Mouse (Mus musculus): ENCODE measurements around the gene Dhrs7b. TPM values are rescaled to one million over a fixed set of nuclear protein-coding genes. Genes with fewer than 3 reads are reported as not detected.

Gene Dhrs7b
- polyA plus RNA-seq (2012; rRNA removed), result 5.6 and 6.0 TPM in 2 replicates

DNA sequence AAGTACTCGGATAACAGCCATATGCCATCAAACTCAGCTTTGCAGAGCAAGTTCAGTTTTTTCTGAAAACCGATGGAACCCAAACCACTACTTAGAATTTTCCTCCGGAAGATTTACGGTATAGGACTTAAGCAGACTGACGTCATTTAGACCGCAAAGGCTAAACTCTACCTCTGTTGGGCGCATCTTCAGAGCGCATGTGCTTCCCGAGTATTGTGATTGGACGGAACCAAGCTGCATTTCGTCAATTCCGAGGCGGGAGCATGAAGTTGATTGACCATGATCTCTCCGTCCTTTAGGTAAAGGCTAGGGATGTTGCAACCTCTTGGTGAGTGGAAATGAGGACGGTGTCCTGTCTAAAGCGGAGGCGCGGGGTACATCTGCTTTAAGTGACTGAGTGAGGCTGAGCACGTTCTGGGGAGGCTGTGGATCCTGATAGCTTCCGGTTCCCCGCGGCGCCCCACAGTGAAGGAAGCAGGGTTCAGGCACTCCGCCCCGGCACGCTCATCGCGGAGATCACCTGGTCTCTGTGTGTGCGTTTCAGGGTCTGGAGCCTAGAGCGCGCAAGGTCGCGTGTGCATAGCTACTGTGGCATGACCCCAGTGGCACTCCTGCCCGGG is at the start of gene Dhrs7b:
Gene Dhrs7b, plus strand, starts transcription at position 199 of the 620 bp plus-strand sequence.
- no peaks in the 10 kb centered on the region for H3K27me3 ChIP-seq (ENCODE audit: control insufficient read depth, insufficient read depth, low read length)
- no peak; the same call in 1 of the 2 replicates for TF ChIP-seq POLR2A (IDR thresholded peaks at IDR 0.05; ENCODE audit: low read depth, low read length)
- TF ChIP-seq CTCF (IDR thresholded peaks at IDR 0.05; ENCODE audit: extremely low read depth, insufficient read depth, insufficient read length, insufficient replicate concordance), result no peak
- H3K36me3 ChIP-seq (ENCODE audit: control insufficient read depth, insufficient read depth, low read length), result no peaks in the 10 kb centered on the region
- H3K27ac ChIP-seq (ENCODE audit: insufficient read depth, low read length), result peak within 1 kb of the TSS; percentile 92
- WGBS, result under 1% methylated on average over 34 of the region's 34 CpGs
- peak; percentile 84 to 97 for DNase-seq (ENCODE audit: low read depth in 1 of 2, low spot score in 2 of 2)
- peaks cover 4% of the 10 kb centered on the region; the same call in 1 of the 2 replicates for H3K4me1 ChIP-seq (ENCODE audit: control insufficient read depth, insufficient read depth, insufficient read length)
- H3K4me3 ChIP-seq (ENCODE audit: extremely low read depth, insufficient read depth, insufficient read length), result peak within 1 kb of the TSS; percentile 76

DNA sequence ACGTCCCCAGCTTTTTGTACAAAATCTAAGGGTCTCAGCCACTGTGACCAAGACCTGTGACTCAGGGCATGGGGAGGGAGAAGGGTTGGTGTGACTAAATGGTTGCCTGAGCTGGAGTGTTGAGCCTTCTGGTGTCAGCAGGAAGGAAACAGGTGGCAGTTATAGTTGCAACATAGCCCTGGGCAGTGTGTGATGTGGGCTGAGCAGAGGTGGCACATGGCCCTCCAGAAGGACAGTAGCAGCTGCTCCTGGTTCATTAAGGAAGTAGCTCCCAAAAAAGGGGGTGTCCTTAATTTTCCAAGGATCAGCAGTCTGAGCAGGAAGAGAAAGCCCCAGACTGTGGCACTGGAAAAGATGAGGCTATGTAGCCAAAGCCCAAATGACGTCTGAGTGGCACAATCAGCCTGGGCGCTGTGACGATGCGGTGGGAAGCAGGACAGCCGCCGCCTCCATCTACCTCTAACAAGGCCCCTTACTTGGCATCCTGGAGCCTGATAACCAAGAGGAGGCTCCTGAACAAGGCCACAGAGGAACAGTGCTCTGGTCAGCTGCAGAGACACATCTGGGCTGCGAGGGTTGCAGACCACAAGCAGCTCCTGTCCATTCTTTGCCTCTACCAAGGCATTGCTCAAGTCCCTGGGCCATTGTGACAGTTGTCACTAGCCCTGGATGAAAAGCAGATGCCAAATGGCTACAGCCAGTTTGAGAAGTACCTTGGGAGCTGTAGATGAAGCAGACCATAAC is 46.1 kb upstream of the Dhrs7b start:
- no peak overlapping the region for H3K4me3 ChIP-seq (ENCODE audit: extremely low read depth, insufficient read depth, insufficient read length)
- peaks cover 19% of the 10 kb centered on the region for H3K4me1 ChIP-seq (ENCODE audit: control insufficient read depth, insufficient read depth, insufficient read length)
- no peaks in the 10 kb centered on the region for H3K27me3 ChIP-seq (ENCODE audit: control insufficient read depth, insufficient read depth, low read length)
- 85% methylated on average over 8 of the region's 8 CpGs for WGBS
- DNase-seq (ENCODE audit: low read depth in 1 of 2, low spot score in 2 of 2), result no peak
- H3K27ac ChIP-seq (ENCODE audit: insufficient read depth, low read length), result no peak overlapping the region
- peaks cover 28% of the 10 kb centered on the region for H3K36me3 ChIP-seq (ENCODE audit: control insufficient read depth, insufficient read depth, low read length)
- TF ChIP-seq CTCF (IDR thresholded peaks at IDR 0.05; ENCODE audit: extremely low read depth, insufficient read depth, insufficient read length, insufficient replicate concordance) (no peak), POLR2A (IDR thresholded peaks at IDR 0.05; ENCODE audit: low read depth, low read length) (no peak)

DNA sequence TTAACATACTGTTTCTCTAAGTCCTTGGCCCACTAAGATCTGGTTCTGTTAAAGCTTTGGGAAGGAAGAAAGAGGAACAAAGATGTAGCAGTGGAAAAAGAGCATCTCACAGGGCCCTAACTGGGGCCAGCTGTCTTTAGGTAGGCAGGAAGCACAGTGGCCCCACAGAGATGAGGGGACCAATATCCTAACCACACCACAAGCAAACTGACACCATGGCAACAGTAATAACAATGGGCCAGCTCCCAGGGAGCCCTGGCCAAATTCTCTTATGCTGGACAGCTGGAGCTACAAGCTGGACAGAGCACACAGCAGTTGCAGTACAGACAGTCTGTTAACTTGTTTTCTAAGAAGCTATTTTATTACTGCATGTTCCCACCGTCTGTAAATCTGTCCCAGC is 42.8 kb upstream of the Dhrs7b start:
- 60% methylated on average over 1 of the region's 1 CpGs for WGBS
- peaks cover 31% of the 10 kb centered on the region for H3K36me3 ChIP-seq (ENCODE audit: control insufficient read depth, insufficient read depth, low read length)
- TF ChIP-seq CTCF (IDR thresholded peaks at IDR 0.05; ENCODE audit: extremely low read depth, insufficient read depth, insufficient read length, insufficient replicate concordance) (no peak), POLR2A (IDR thresholded peaks at IDR 0.05; ENCODE audit: low read depth, low read length) (no peak)
- H3K4me1 ChIP-seq (ENCODE audit: control insufficient read depth, insufficient read depth, insufficient read length), result no peaks in the 10 kb centered on the region
- DNase-seq (ENCODE audit: low read depth in 1 of 2, low spot score in 2 of 2), result no peak
- no peaks in the 10 kb centered on the region for H3K27me3 ChIP-seq (ENCODE audit: control insufficient read depth, insufficient read depth, low read length)
- H3K27ac ChIP-seq (ENCODE audit: insufficient read depth, low read length), result no peak overlapping the region
- H3K4me3 ChIP-seq (ENCODE audit: extremely low read depth, insufficient read depth, insufficient read length), result no peak overlapping the region

DNA sequence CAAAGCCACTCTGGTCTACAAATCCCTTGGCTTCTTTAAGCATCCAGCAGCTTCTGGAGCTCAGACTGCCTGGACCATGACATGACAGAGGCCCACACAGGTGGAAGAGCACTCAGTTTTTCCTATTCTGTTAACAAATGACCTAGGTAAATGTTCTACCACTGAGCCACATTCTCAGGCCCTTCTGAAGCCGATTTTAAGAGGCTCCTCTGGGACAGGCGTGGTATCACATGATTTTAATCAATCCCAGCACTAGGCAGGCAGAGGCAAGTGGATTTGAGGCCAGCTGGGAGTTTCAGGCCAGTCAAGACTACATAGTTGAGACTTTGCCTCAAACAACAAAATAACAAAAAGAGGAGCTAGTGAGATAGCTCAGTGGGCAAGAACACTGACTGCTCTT is 40.0 kb upstream of the Dhrs7b start:
- H3K36me3 ChIP-seq (ENCODE audit: control insufficient read depth, insufficient read depth, low read length), result peaks cover 15% of the 10 kb centered on the region
- no peak overlapping the region for H3K4me3 ChIP-seq (ENCODE audit: extremely low read depth, insufficient read depth, insufficient read length)
- no peaks in the 10 kb centered on the region for H3K27me3 ChIP-seq (ENCODE audit: control insufficient read depth, insufficient read depth, low read length)
- no peak for TF ChIP-seq POLR2A (IDR thresholded peaks at IDR 0.05; ENCODE audit: low read depth, low read length)
- no peak for TF ChIP-seq CTCF (IDR thresholded peaks at IDR 0.05; ENCODE audit: extremely low read depth, insufficient read depth, insufficient read length, insufficient replicate concordance)
- H3K27ac ChIP-seq (ENCODE audit: insufficient read depth, low read length), result no peak overlapping the region
- H3K4me1 ChIP-seq (ENCODE audit: control insufficient read depth, insufficient read depth, insufficient read length), result no peaks in the 10 kb centered on the region
- WGBS, result 90% methylated on average over 2 of the region's 2 CpGs
- no peak for DNase-seq (ENCODE audit: low read depth in 1 of 2, low spot score in 2 of 2)

DNA sequence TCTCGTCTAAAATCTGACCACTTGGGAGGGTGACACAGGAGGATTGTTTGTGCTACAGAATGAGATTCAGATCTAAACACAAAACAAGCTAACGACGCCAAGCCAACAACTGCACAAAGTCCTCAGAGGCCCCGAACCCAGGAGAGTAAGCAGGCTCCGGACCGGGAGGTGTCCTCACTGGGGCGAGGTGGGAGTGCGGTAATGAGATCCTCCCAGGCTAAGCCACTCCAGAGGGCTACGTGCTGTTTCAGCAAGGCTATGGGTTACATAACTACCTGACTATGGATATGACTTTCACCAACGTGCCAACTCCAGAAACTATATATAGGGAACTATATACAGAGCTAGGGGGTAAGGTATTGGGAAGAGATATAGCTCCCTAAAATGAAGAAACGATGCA is 34.1 kb upstream of the Dhrs7b start:
- H3K4me3 ChIP-seq (ENCODE audit: extremely low read depth, insufficient read depth, insufficient read length), result no peak overlapping the region
- no peak for DNase-seq (ENCODE audit: low read depth in 1 of 2, low spot score in 2 of 2)
- 92% methylated on average over 11 of the region's 11 CpGs for WGBS
- no peaks in the 10 kb centered on the region for H3K27me3 ChIP-seq (ENCODE audit: control insufficient read depth, insufficient read depth, low read length)
- TF ChIP-seq POLR2A (IDR thresholded peaks at IDR 0.05; ENCODE audit: low read depth, low read length) (no peak), CTCF (IDR thresholded peaks at IDR 0.05; ENCODE audit: extremely low read depth, insufficient read depth, insufficient read length, insufficient replicate concordance) (no peak)
- no peak overlapping the region for H3K27ac ChIP-seq (ENCODE audit: insufficient read depth, low read length)
- H3K4me1 ChIP-seq (ENCODE audit: control insufficient read depth, insufficient read depth, insufficient read length), result no peaks in the 10 kb centered on the region
- peaks cover 2% of the 10 kb centered on the region; the same call in 1 of the 2 replicates for H3K36me3 ChIP-seq (ENCODE audit: control insufficient read depth, insufficient read depth, low read length)

DNA sequence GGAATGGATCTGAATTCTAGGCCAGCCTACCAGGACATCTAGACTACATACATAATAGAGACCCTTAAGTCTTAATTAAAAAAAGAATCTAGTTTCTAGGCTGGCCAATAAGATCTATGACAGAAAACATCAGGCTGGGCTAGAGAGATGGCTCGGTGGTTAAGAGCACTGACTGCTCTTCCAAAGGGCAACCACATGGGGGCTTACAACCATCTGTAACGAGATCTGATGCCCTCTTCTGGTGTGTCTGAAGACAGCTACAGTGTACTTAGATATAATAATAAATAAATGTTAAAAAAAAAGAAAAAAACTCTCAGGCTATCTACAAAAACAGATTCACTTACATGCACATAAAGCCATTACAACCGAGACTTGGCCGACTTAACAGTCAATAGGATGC is 30.5 kb upstream of the Dhrs7b start:
- DNase-seq (ENCODE audit: low read depth in 1 of 2, low spot score in 2 of 2), result no peak
- Histone ChIP-seq H3K27me3 (ENCODE audit: control insufficient read depth, insufficient read depth, low read length) (no peaks in the 10 kb centered on the region), H3K4me3 (ENCODE audit: extremely low read depth, insufficient read depth, insufficient read length) (no peak overlapping the region), H3K4me1 (ENCODE audit: control insufficient read depth, insufficient read depth, insufficient read length) (no peaks in the 10 kb centered on the region), H3K36me3 (ENCODE audit: control insufficient read depth, insufficient read depth, low read length) (no peaks in the 10 kb centered on the region; the same call in 1 of the 2 replicates), H3K27ac (ENCODE audit: insufficient read depth, low read length) (no peak overlapping the region)
- 86% methylated on average over 4 of the region's 4 CpGs for WGBS
- no peak for TF ChIP-seq CTCF (IDR thresholded peaks at IDR 0.05; ENCODE audit: extremely low read depth, insufficient read depth, insufficient read length, insufficient replicate concordance)
- no peak for TF ChIP-seq POLR2A (IDR thresholded peaks at IDR 0.05; ENCODE audit: low read depth, low read length)

DNA sequence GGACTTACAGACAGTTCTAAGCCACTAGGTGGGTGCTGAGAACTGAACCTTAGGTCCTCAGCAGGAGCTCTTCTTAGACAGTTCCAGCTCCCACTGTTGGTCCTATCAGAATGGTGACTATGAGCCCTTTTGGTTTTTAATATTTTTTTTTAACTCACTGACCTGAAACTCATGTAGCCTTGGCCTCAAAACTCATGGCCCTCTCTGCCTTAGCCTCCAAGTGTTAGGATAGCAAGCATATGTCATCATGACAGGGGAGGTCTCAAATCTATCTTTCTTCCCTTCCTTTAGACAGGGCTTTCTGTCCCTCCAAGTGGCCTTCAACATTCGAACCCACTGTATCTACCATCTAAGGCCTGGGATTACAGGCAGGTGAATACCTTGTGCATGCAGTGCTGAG is 29.5 kb upstream of the Dhrs7b start:
- H3K36me3 ChIP-seq (ENCODE audit: control insufficient read depth, insufficient read depth, low read length), result no peaks in the 10 kb centered on the region; the same call in 1 of the 2 replicates
- no peak overlapping the region for H3K27ac ChIP-seq (ENCODE audit: insufficient read depth, low read length)
- H3K27me3 ChIP-seq (ENCODE audit: control insufficient read depth, insufficient read depth, low read length), result no peaks in the 10 kb centered on the region
- DNase-seq (ENCODE audit: low read depth in 1 of 2, low spot score in 2 of 2), result no peak
- no peaks in the 10 kb centered on the region for H3K4me1 ChIP-seq (ENCODE audit: control insufficient read depth, insufficient read depth, insufficient read length)
- no peak overlapping the region for H3K4me3 ChIP-seq (ENCODE audit: extremely low read depth, insufficient read depth, insufficient read length)
- no peak for TF ChIP-seq CTCF (IDR thresholded peaks at IDR 0.05; ENCODE audit: extremely low read depth, insufficient read depth, insufficient read length, insufficient replicate concordance)
- TF ChIP-seq POLR2A (IDR thresholded peaks at IDR 0.05; ENCODE audit: low read depth, low read length), result no peak
- WGBS, result 90% methylated on average over 1 of the region's 1 CpGs
